Mouse (Mus musculus) kidney, embryonic 16.5 days (tissue): ENCODE results near the gene Cd300ld5. TPM values are rescaled to one million over a fixed set of nuclear protein-coding genes. Genes with fewer than 3 reads are reported as not detected.
"Not testable (repeated sequence)": the region's sequence is repeated elsewhere in the genome, so short reads cannot be mapped to it uniquely, and the experiment has no call there.

Source experiments
- ATAC-seq: fragments of 200-750 bp; cut with Nextera tagmentation; 2 replicates; pipeline ENCODE4 v1.8.0; 2017; ENCODE audit warnings: moderate TSS enrichment; ENCODE audit not compliant: low FRiP score, low TSS enrichment
- H3K27ac ChIP-seq: fragments of 300-500 bp; sonication (generic); 2 replicates; pipeline ENCODE4 v1.5.1; 2014; ENCODE audit warnings: low read length
- H3K27me3 ChIP-seq: fragments of 300-500 bp; sonication (generic); 2 replicates; pipeline ENCODE4 v1.6.1; 2014; ENCODE audit warnings: low read length, control low read depth, mixed read lengths; ENCODE audit not compliant: insufficient read depth
- H3K36me3 ChIP-seq: fragments of 300-500 bp; sonication (generic); 2 replicates; pipeline ENCODE4 v1.6.1; 2014; ENCODE audit warnings: low read length, control low read depth, mixed read lengths; ENCODE audit not compliant: insufficient read depth
- H3K4me1 ChIP-seq: fragments of 300-500 bp; sonication (generic); 2 replicates; pipeline ENCODE4 v1.6.1; 2014; ENCODE audit warnings: low read length, control low read depth, mixed read lengths; ENCODE audit not compliant: insufficient read depth
- H3K4me2 ChIP-seq: fragments of 300-500 bp; sonication (generic); replicated peaks from 2 replicates; pipeline ENCODE4 v1.6.1; 2014; ENCODE audit warnings: low read depth, low read length
- H3K4me3 ChIP-seq: fragments of 300-500 bp; sonication (generic); 2 replicates; pipeline ENCODE4 v1.5.1; 2014; ENCODE audit warnings: mild to moderate bottlenecking, low read length
- H3K9ac ChIP-seq: fragments of 300-500 bp; sonication (generic); replicated peaks from 2 replicates; pipeline ENCODE4 v1.6.1; 2014; ENCODE audit warnings: low read length
- H3K9me3 ChIP-seq: fragments of 300-500 bp; sonication (generic); 2 replicates; pipeline ENCODE4 v1.6.1; 2016; ENCODE audit warnings: low read length, control low read depth
- WGBS: fragments of 180-500 bp; shearing (Covaris S2); extraction: QIAGEN DNeasy Blood & Tissue Kit; methylation state at CpG from one replicate; pipeline ENCODE4 v1.1.7; 2014; 5-methylcytosine and 5-hydroxymethylcytosine counted together
- polyA plus RNA-seq: library from polyadenylated mRNA; unstranded; fragments of >200 nt; fragmentation: Nextera tagmentation; extraction: Ambion mirVana; gene quantifications from 2 replicates; pipeline ENCODE4 v1.2.1, GENCODE M21; 2015

Gene Cd300ld5
- polyA plus RNA-seq = not detected in 2 replicates

- not testable (repeated sequence) for ATAC-seq, H3K4me3 ChIP-seq, H3K4me2 ChIP-seq, H3K4me1 ChIP-seq, H3K27me3 ChIP-seq, H3K36me3 ChIP-seq, H3K9me3 ChIP-seq, H3K27ac ChIP-seq, H3K9ac ChIP-seq
- no CpG with 5 or more reads among the region's 6 CpGs for WGBS
These were observed at the start of gene Cd300ld5 for GRCm38 (mm10) chr11:115037669-115038068. Gene Cd300ld5, minus strand, starts transcription at chr11:115037769.

DNA sequence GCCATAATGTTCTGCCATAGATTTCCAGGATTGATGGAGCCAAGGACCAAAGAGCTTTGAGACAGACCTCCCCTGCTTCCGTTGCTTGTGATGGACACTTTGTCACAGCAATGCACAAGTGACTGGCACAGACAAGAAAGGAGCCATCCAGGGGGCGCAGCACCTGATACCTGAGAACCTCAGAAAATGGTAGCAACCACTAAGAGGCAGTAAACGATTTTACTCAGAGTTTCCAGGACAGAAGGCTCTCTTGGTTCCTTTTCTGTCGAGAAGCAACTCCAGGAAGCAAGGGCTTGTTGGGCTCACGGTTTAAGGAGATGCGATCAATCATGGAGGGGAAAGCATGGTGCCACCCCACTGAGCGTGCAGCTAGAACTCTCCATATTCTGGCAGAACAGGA is 48.6 kb upstream of the Cd300ld5 start:
- peaks cover 29% of the 10 kb centered on the region for H3K27me3 ChIP-seq
- WGBS = 52% methylated on average over 7 of the region's 7 CpGs
- H3K27ac ChIP-seq = no peak overlapping the region
- no peaks in the 10 kb centered on the region for H3K9me3 ChIP-seq
- no peaks in the 10 kb centered on the region for H3K36me3 ChIP-seq
- no peak overlapping the region for H3K4me3 ChIP-seq
- H3K9ac ChIP-seq = no peak overlapping the region
- H3K4me1 ChIP-seq = no peaks in the 10 kb centered on the region
- no peak overlapping the region for H3K4me2 ChIP-seq
- no peak for ATAC-seq

DNA sequence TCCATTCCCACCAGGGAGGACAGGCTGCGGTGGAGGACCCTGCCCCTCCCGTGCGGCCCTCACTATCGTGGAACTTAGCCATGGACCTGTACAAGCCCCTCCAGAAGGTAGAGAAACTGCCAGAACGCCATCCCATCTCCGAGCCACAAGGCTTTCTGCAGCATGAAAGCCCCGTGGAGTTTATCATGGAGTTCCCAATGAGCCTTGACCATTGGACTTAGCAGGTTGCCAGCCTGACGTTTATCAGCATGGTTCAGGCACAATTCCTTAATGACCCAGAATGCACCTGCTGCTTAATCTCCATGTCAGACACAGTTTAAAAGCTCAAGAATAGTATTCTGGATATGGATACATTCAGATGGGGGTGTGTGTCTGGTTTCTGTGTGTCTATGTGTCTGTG is 47.5 kb upstream of the Cd300ld5 start:
- Histone ChIP-seq H3K4me2 (no peak overlapping the region), H3K36me3 (no peaks in the 10 kb centered on the region), H3K9me3 (no peaks in the 10 kb centered on the region), H3K4me1 (no peaks in the 10 kb centered on the region), H3K27ac (no peak overlapping the region), H3K4me3 (no peak overlapping the region), H3K9ac (no peak overlapping the region), H3K27me3 (peaks cover 18% of the 10 kb centered on the region)
- 69% methylated on average over 8 of the region's 8 CpGs for WGBS
- ATAC-seq = no peak

- Histone ChIP-seq H3K36me3 (no peaks in the 10 kb centered on the region), H3K9me3 (no peaks in the 10 kb centered on the region), H3K4me1 (no peaks in the 10 kb centered on the region), H3K9ac (no peak overlapping the region), H3K27ac (no peak overlapping the region), H3K27me3 (peaks cover 18% of the 10 kb centered on the region), H3K4me3 (no peak overlapping the region), H3K4me2 (no peak overlapping the region)
- no peak for ATAC-seq
- WGBS = 40% methylated on average over 12 of the region's 12 CpGs
These were observed 47.0 kb upstream of the Cd300ld5 start for GRCm38 (mm10) chr11:115084595-115084994.

DNA sequence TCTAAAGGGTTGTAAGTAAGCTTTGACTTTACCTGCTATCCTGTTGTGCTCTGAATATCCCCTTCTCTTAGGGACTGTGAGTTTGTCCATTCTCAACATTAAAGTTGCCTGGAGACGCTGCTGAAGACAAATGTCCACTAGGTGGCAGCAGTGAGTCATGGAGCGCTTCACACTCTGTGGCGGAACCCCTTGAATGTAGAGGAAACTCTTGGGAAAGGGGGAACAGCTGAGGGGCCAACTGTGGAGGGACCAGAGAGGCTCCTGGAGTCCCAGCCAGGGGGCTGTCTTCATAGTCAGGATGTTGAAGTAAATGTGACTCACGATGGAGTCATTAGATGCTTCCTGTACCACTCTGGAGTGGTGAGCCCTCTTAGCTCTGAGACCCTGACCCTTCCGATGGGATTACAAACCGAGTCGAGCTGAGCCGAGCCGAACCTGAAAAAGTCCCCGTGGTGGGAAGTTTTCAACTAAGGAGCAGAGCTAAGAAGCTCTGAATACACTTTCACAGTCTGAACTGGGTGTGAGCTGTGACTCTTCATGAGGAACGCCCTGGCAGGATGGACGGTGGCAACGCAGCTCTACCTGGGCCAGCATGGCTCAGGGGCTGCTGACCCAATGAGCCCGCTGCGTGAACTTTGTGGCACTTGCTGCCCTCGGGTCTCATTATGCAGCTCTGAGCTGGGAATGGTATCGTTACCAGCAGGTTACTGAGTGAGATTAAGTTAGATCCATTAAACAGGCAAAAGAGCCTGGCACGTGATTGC is 46.0 kb upstream of the Cd300ld5 start:
- H3K36me3 ChIP-seq = no peaks in the 10 kb centered on the region
- no peaks in the 10 kb centered on the region for H3K9me3 ChIP-seq
- H3K4me1 ChIP-seq = no peaks in the 10 kb centered on the region
- WGBS = 43% methylated on average over 18 of the region's 18 CpGs
- H3K4me2 ChIP-seq = no peak overlapping the region
- H3K27ac ChIP-seq = no peak overlapping the region
- peak; percentile 58; the same call in 1 of the 2 replicates for ATAC-seq
- no peak overlapping the region for H3K4me3 ChIP-seq
- peaks cover 18% of the 10 kb centered on the region; the same call in 1 of the 2 replicates for H3K27me3 ChIP-seq
- no peak overlapping the region for H3K9ac ChIP-seq

DNA sequence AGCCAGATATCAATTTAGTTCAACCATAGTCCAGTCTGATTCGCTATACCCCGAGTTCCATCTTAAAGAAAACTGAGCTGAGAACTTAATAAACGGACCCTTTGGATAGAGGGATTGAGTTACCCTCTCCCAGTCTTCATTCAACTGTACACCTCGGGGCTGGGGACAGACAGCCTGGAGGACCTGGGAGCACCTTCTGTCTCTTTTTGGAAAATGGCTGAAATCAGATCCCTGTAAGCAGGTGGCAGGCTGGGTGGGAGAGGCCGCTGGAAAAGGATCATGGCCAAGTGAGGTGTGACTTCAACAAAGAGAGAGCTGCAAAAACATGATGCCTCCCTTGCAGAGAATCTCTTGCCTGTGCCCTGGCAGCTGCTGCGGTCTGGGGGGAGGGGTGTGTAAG is 44.6 kb upstream of the Cd300ld5 start:
- H3K27ac ChIP-seq = no peak overlapping the region
- no peaks in the 10 kb centered on the region for H3K9me3 ChIP-seq
- no peak for ATAC-seq
- peaks cover 18% of the 10 kb centered on the region; the same call in 1 of the 2 replicates for H3K27me3 ChIP-seq
- no peak overlapping the region for H3K4me3 ChIP-seq
- H3K36me3 ChIP-seq = no peaks in the 10 kb centered on the region
- no peak overlapping the region for H3K4me2 ChIP-seq
- H3K9ac ChIP-seq = no peak overlapping the region
- 46% methylated on average over 6 of the region's 6 CpGs for WGBS
- H3K4me1 ChIP-seq = no peaks in the 10 kb centered on the region

DNA sequence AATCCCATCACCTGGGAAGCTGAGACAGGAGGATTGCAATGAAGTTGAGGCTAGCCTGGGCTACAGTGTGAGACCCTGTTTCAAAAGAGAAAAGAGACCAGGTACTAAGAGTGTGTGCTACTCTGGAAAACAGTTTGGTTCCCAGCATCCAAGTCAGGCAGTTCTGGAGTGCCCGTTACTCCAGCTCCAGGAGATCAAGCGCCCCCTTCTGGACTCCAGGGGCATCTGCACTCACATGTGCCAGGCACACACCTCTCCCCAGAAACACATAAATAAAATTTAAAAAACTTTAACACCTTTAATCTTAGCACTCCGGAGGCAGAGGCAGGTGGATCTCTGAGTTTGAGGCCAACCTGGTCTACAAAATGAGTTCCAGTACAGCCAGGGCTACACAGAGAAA is 43.8 kb upstream of the Cd300ld5 start:
- Histone ChIP-seq H3K36me3 (no peaks in the 10 kb centered on the region), H3K9me3 (no peaks in the 10 kb centered on the region), H3K9ac (no peak overlapping the region), H3K4me3 (no peak overlapping the region), H3K4me2 (no peak overlapping the region), H3K27me3 (peaks cover 18% of the 10 kb centered on the region; the same call in 1 of the 2 replicates), H3K4me1 (no peaks in the 10 kb centered on the region), H3K27ac (no peak overlapping the region)
- no peak for ATAC-seq
- 59% methylated on average over 3 of the region's 3 CpGs for WGBS

GRCm38 (mm10) chr11:115080886-115081285 is 43.3 kb upstream of the Cd300ld5 start:
- no peak for ATAC-seq
- Histone ChIP-seq H3K9ac (no peak overlapping the region), H3K4me2 (no peak overlapping the region), H3K36me3 (no peaks in the 10 kb centered on the region), H3K27ac (no peak overlapping the region), H3K4me1 (no peaks in the 10 kb centered on the region), H3K4me3 (no peak overlapping the region), H3K9me3 (no peaks in the 10 kb centered on the region), H3K27me3 (peaks cover 18% of the 10 kb centered on the region; the same call in 1 of the 2 replicates)
- WGBS = 35% methylated on average over 13 of the region's 13 CpGs

GRCm38 (mm10) chr11:115078680-115079079 is 41.1 kb upstream of the Cd300ld5 start:
- H3K4me1 ChIP-seq = no peaks in the 10 kb centered on the region

DNA sequence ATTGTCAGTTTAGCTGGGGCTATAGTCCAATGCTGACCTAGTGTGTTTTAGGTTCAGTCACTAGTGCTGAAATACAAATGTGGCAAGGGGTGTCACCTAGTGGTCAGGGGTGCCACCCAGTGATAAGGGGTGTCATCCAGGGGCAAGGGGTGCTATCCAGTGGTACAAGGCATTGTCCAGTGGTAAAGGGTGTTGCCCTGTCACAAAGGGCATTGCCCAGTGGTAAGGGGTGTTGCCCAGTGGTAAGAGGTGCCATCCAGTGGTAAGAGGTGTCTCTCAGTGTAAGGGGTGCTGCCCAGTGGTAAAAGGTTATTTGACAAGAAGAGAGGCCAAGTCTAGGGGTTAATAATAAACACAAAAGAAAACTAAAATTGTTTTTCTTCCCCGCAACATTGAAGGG is 39.9 kb upstream of the Cd300ld5 start:
- no peak overlapping the region for H3K9ac ChIP-seq
- no peaks in the 10 kb centered on the region for H3K27me3 ChIP-seq
- no peak overlapping the region for H3K27ac ChIP-seq
- no peak overlapping the region for H3K4me2 ChIP-seq
- H3K4me3 ChIP-seq = no peak overlapping the region
- H3K36me3 ChIP-seq = no peaks in the 10 kb centered on the region
- H3K4me1 ChIP-seq = no peaks in the 10 kb centered on the region
- no peaks in the 10 kb centered on the region for H3K9me3 ChIP-seq
- no peak for ATAC-seq
- WGBS = 89% methylated on average over 1 of the region's 1 CpGs

More at GRCm38 (mm10) chr11:115078680-115079079, 41.1 kb upstream of the Cd300ld5 start:
- Histone ChIP-seq H3K27ac (no peak overlapping the region), H3K4me2 (no peak overlapping the region), H3K9ac (no peak overlapping the region), H3K9me3 (no peaks in the 10 kb centered on the region), H3K27me3 (peaks cover 2% of the 10 kb centered on the region; the same call in 1 of the 2 replicates), H3K36me3 (no peaks in the 10 kb centered on the region), H3K4me3 (no peak overlapping the region)
- 88% methylated on average over 5 of the region's 5 CpGs for WGBS
- ATAC-seq = no peak
